Mouse (Mus musculus) T-helper 17 cell (primary cell): ENCODE results near the gene Dpf2.

Experiments used
- in situ Hi-C, 2 experiments: fragments of 300-600 bp; cut with MboI, MseI; formaldehyde crosslinking; loops; 1 replicate in 1 of 2; 2 replicates in 1 of 2; pipeline ENCODE4 v1.15.1; 2025; ENCODE audit warnings: high pct_unique_total_duplicates in 2 of 2

Gene Dpf2

DNA sequence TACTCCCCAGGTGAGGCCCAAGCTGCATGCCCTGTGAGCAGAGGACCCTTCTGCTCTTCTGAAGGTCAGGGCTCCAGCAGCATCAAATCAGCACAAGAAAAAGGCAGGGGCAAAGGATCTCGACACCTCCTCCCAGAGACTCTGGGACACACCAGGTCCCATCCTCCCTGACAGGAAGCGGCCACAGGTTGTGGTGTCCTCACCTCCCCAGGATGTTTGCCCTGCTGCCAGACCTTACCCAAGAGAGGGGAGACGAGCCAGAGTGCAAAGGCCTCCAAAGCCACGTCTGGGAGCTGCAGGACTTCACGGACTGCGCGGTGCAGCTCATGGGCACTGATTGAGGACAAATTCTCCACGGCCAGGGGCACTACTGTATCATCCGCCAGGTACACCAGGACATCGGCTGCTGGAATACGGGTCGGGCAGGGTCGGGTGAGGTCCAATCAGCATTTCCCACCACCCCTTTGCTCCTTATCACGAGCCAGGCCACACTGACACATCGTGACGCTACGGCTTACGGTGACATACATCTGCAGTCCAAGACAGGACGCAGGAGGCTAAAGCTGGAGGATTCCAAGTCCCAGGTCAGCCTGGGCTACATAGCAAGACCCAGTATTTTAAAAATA, 39.8 kb downstream of the Dpf2 start:
- in situ Hi-C loops = loop anchor here (10.0 to 25.0 kb wide), 2 partner anchors 88 to 1486 kb away; partner anchors contain the start of gene Kdm2a (in 1 of the 2)

DNA sequence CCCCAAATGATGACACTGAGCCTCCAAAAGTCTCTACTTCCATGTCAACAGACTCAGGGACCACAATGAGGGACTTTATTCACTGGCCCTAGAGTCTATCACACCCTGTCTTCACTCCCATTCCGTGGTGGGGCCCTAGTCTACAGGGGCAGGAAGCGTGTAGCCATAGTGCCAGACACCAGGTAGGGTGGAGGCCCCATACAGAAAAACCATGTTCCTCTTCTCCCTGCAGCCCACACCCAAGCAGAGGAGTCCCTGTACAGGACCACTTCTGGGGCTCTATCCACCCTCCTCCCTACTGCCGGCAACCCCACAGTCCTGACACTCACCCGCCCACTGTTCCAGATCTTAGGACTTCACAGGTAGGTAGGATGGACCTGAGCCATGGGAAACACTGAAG, 40.3 kb downstream of the Dpf2 start:
- in situ Hi-C loops = loop anchor here (10.0 to 25.0 kb wide), 2 partner anchors 88 to 1485 kb away; partner anchors contain the start of gene Kdm2a (in 1 of the 2)

DNA sequence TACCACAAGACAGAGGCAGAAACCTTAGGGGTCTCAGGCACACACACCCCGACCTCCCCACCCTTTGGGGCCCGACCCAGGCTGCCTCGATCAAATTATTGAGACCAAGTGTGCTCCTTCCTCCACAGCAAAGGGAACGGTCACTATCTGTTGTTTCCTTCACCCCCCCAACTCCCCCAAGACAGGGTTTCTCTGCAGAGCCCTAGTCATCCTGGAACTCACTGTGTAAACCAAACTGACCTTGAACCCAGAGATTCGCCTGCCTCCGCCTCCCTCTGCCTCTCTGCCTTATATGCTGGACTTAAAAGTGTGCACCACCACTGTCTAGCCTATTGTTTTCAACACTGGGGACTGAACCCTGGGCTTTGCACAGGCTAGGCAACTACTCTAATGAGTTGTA, 41.1 kb downstream of the Dpf2 start:
- in situ Hi-C loops = loop anchor here (10.0 to 25.0 kb wide), 2 partner anchors 87 to 1484 kb away; partner anchors contain the start of gene Kdm2a (in 1 of the 2)

DNA sequence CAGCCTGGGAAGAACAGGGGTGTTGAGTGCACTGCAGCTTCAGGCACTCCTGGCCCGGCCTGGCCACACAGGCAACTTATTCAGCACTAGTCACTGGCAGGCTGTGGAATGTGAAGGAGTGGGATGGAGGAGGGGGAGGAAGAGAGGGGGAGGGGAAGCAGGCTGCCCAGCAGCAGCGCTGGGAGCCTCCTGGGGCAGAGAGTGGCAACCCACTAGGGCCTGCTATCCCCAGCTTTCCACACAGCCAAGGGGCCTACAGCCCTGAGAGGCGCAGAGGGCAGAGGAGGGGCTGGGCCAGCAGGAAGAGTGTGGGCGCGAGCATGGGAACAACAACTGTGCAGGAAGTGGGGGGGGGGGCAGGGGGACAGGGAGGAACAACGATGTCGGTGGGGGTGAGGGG, 41.5 kb downstream of the Dpf2 start:
- in situ Hi-C loops = loop anchor here (10.0 to 25.0 kb wide), 2 partner anchors 86 to 1484 kb away; partner anchors contain the start of gene Kdm2a (in 1 of the 2)

DNA sequence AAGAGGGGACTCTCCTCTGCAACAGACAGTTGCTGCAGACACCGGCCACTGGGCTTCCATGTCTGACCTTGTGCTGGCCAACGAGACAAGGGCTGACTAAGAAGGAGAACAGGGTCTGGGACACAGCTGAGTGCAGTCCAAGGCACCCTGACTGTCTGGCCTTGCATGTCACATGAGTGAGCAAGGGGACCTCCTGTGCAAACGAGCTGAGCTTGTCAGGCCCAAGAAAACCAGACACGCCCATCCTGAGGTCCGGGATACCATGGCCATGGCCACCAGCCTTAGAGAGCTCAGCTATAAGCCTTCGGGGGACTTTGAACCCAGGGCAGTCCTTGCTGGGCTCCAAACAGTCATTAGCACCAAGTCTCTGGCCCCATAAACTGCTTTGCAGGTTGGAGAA, 44.7 kb downstream of the Dpf2 start:
- in situ Hi-C loops = loop anchor here in 1 of 2 experiments (25.0 kb wide), 1 partner anchor 1481 kb away; the partner anchor contains the start of gene Kdm2a

DNA sequence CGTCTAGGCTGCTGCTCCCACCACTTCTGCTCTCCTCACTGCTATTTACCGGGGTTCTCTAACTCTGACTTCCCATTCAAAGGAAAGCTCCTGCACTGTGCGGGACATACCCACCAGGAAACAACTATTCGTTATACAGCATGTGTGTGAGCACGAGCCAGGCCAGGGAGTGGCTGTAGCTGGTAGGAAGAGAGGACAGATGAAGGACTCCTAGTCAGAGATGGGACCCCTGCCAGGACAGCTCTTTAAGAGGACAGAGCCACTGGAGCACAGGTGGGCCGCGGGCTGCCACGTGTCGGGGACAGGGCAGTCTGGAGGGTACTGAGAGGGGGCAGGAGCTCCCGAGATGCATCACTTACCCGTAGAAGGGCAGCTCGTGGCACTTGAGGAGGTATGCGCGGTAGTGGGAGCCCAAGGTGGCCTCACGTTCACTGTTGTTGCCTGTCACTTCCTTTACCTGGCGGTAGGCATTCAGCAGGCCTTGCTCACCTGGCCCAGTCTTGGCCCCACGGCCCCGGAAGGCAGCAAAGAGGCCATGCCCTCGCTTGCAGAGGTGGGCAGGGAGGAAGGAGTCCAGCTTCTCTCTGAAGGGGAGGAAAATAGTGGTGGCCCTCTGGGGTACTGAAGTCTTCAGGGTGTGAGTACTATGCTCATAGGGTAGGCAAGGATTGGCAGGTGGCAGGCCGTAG, 48.0 kb downstream of the Dpf2 start:
- in situ Hi-C loops = loop anchor here in 1 of 2 experiments (25.0 kb wide), 1 partner anchor 1478 kb away; the partner anchor contains the start of gene Kdm2a

DNA sequence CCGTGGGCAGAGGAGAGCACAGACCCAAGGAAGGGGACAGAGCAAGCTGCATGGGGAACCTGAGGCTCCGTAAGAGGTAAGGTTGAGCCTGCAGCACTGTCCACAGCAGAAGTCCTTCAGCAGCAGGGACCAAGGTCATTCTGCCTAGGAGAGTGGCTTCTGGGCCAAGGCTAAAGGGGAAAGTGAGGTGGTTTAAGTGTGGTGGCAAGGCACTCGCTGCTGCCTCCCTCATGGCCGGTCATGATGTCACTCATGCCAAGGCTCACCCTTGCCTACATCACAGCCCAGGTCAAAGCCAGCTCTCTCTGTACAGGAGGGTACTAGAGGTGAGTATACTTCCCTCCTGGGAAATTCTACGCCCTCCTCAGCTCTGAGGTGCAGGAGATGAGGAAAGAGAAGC, 49.0 kb downstream of the Dpf2 start:
- in situ Hi-C loops = loop anchor here in 1 of 2 experiments (25.0 kb wide), 1 partner anchor 1476 kb away; the partner anchor contains the start of gene Kdm2a

DNA sequence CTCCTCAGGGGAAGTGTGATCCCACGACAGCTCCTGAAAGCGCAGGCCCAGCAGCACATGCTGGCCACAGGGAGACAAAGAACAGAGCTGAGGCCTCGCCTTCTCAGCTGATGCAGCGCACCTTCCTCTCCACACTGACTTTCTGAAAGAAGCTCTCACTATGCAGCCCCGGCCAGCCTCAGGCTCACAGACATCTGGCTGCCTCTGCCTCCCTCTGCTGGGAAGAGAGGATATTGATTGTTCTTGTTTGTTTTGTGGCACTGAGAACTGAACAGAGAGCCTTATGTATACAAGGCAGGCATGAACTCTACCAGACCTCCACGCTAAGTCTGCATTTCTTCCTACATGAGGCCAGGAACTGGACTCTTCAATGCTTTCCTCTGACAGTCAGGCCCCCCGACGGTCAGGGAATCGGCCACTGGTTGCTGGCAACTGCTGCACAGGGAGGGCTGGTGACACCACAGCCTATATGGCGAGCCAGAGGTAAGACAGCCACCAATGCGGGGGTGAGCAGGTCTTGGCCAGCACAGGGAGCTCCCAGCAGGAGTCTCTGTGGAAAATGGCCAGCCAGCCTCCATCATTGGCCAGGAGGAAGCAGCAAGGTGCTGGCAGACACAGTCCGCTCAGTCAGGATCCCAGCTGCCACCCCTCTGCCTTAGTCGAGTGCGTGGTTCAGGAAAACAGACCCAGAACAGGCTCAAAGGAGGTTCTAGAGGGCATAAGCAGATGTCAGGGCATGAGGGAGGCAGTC, 50.3 kb downstream of the Dpf2 start:
- in situ Hi-C loops = loop anchor here in 1 of 2 experiments (25.0 kb wide), 1 partner anchor 1475 kb away; the partner anchor contains the start of gene Kdm2a

DNA sequence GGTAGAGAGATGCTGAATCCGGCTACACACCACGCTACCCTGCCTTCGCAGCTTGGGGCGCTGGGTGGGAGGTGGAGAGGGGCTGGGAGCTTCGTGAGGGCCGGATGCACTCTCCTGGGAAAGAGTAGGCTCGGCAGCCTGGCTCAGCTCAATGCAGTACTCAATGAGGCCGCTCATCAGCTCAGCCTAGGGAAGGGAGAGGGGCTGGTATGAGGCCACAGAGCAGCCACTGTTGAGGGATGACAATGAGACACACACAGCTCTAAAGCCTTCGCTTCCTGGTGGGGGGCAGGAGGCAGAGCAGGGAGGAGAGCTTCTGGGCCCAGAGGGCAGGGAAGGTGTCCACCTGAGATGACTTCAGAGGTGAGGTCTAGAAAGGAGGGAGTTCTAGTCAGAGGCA, 56.2 kb downstream of the Dpf2 start:
- in situ Hi-C loops = loop anchor here in 1 of 2 experiments (25.0 kb wide), 1 partner anchor 1469 kb away; the partner anchor contains the start of gene Kdm2a

DNA sequence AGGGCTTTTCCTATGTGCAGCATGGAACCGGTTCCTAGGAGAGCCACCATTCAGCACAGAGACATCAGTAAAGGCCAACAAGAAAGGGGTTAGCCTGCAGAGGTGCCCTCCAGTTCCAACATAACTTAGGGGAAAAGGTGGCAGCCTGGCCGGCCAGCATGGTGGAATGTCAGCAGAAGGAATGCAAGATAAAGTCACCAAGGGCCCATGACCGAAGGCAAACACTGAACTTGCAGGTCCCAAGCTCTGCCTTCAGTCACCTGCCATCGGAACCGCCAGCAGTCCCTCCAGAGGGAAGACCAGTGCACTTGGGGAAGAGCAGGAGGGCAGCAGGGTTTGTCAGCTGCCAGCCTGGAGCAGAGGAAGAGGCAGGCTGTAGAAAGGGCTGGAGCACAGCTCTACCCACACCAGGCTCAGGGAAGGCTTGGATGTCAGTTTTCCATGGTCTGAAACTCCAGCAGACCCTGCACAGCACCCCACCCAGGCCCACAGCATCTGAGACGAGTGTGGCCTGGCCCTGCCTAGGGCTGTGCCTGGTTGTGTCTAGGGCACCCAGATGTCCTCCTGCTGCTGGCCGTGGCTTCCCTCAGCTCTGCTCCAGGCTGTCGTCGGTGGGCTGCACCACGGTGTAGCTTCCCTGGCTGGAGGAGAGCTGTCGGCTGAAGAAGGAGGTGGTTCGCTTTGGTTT, 60.6 kb downstream of the Dpf2 start:
- in situ Hi-C loops = loop anchor here in 1 of 2 experiments (5.0 to 25.0 kb wide), 2 partner anchors 35 to 1465 kb away; partner anchors contain the start of gene Kdm2a

DNA sequence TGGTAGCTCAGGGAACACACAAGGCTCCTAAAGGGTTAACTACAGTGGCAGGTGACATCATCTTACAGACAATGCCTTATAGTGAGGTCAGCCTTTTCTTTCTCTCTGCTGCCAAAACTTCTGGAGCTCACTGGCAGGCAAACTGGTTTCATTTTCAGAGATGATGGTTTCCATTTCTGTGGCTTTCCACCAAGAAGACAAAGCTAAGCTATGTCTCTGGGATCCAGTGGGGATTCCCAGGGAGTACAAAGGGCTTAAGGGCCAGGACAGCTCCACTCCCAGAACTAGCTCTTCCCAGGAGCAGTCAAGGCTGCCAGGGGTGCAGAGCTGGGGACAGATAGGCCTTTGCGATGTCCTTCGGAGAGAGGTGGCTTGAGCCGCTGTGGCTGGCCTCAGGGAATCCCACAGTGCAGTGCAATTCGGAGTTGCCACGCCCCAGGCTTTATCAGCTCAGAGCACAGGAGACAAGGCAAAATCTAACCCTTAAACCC, 61.3 kb downstream of the Dpf2 start:
- in situ Hi-C loops = loop anchor here in 1 of 2 experiments (5.0 to 25.0 kb wide), 2 partner anchors 36 to 1464 kb away; partner anchors contain the start of gene Kdm2a

DNA sequence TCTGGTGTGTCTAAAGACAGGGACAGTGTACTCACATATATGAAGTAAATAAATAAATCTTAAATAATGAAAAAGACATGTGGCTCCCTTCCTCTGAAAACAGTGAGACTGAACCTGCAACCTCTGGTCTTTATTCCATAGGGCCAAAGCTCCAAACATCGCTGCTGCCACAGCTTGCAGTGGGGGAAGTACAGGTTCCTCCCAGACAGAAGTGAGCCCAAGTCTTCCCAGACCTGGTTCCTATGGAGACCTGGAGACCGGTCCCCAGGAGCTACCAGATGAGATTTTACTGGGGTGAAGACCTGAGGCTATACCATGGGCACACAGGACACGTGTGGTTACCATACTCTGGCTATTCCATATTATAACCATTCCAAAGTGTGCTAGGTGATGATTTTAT, 62.0 kb downstream of the Dpf2 start:
- in situ Hi-C loops = loop anchor here in 1 of 2 experiments (5.0 to 25.0 kb wide), 2 partner anchors 36 to 1464 kb away; partner anchors contain the start of gene Kdm2a

DNA sequence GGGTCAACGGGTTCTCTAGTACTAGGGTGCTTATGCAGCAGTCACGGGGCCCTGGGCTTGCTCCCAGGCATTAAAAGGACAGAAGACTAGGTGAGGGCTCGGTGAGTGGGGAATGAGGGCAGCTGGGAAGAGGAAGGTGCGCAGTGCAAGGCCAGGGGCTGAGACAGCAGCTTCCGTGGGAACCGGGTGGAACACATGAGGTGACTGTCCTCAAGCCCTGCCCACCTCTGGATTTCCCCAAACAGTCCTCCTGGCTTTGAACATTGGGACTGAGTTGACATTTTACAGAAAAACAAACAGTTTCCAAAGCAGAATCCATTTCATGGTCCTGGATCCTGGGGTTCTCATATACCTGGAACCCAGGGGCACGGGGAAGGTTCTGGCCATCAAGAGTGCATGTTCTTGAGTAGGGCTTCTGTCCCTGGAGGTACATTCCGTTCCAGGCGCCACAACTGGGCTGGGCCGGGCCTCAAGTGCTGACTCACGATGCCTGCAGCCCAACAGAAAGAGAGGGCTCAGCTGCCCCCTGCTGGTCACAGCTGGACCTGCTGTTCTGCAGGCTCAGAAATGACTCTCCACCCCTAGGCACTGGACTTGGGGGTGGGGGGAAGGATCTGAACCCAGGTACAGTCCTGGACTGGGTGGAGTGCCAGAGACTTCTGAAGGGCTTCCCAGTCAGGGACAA, 62.8 kb downstream of the Dpf2 start:
- in situ Hi-C loops = loop anchor here (5.0 to 25.0 kb wide), 3 partner anchors 37 to 1463 kb away; partner anchors contain the start of gene Kdm2a (in 1 of the 2)

DNA sequence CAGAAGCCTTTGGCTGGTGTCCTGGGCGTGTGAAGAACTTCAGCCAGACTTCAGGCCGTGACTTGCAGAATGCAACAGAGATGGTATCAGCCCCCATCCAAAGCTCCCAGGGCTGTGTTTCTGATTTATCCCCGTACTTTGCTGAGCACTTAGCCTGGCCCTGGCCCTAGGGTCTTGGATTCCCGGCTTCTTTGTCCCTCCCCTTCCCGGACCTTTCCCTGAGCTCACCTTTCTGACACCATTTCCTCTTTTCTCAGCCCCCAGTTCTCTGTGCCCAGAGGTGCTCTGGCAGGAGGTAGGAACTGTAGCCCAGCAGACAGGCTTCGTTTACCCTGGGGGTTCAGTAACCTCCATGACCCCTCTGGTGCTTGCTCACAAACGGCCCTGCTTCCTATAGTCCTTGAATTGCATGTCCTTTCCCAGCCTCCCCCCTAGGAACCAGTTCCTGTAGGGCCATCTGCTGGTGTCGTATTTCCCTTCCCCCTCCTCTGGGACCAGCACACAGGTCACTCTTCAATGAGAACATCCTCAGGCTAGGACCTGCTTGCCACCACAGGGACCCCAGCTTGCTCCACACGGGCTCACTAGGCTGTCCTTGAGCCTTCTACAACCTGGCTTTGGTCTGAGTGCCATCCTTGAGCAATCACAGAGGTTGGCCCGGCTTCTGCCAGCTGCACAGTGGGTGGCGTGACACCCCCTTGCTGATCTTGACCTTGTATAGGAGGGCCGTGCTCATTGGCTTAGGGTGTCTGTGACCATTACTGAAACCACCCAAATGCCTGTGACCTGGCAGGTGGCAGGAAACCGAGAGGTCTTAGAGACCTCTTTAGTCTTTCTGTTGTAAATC, 63.8 kb downstream of the Dpf2 start:
- in situ Hi-C loops = loop anchor here (5.0 kb wide), 1 partner anchor 57 kb away; no protein-coding TSS in a partner anchor

DNA sequence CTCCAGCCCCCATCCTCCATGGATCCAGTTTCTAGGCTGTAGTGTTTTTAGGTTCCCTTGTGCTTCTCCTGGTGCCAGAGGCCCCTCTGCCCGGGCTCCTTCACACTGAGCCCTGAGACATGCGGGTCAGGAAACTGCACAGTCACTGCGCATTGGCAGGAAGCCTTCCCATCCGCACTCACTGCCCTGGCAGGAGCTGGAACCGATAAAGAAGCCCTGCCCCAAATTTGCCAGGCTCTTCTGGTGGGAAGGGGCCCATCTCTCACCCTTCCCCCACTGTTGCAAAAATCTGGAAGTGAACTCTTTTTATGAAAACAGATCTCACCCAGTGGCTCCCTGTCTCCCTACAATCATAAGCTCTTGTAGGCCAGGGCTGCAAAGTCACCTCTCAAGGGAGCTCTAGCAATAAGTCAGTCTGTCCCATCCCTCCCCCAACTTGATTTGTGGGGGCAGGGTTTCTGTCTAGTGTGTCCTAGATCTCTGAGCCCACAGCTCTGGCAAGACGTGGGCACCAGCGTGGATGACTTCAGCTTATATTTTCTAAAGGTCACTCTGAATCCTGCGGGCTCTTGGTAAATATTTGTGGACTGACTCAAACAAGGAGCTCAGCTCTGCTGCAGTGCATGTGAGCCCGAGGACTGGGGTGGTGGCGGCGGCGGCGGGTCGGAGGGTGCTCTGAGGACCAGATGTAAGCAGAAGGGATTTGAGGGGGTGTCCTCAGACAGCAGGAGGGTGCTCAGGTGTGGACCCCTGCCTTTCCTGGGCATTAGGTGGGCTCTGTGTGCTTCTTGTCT, 64.6 kb downstream of the Dpf2 start:
- in situ Hi-C loops = loop anchor here (5.0 kb wide), 1 partner anchor 56 kb away; no protein-coding TSS in a partner anchor

DNA sequence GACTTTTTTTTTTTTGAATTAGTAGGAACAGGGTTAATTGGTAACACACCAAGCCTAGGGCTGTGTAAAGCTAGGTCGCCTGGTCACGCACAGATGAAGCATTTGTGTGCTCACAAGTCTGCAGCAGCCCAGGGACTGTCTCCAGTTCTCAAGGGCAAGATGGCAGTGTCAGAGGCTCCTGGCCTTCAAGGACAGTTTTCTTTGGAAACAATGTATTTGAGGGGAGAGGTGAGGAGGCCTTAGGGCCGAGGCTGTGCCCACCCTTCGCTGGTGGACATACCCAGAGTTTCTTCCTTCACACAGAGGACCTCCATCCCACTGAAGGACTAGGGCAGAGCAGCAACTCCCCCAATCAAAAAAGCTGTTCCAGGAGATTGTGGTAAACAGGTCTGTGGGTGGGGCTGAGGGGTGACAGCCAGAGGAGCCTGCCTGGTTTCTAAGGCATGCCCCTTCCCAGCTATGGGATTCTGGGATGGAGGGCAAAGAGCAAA, 65.5 kb downstream of the Dpf2 start:
- in situ Hi-C loops = loop anchor here (5.0 kb wide), 1 partner anchor 55 kb away; no protein-coding TSS in a partner anchor

DNA sequence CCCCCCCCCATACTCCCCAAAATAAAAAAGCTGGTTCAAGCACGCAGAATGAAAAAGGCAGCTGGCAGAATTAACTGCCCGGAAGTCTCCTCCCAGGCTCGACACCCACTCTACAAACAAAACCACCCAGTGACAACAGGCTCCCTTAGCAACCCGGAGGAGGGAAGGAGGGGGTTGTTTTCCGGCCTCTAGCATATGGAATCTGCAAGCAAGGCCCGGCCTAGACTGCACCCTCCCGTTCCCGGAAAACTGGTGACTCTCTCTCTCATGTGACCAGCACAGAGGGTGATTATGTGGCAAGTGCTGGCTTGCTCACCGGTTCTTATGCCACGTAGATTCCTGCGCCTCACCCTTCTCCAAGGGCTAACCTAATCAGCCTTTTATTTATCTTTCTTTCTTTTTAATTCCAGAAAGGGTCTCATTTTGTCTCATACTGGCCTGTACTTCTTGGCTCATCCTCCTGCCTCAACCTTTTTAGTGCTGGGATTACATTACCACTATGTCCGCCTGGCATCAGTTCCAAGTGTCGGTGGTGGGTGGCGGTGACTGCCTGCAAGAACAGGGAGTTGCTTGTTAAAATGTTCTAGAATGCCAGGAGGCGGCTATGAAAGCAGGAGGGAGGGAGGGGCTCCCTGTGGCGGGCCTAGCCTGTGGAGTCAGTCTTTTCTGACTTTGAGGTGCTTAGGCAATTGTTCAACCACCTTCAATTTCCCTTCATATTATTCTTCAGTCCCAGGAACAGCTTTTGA, 66.1 kb downstream of the Dpf2 start:
- in situ Hi-C loops = loop anchor here (5.0 kb wide), 1 partner anchor 54 kb away; no protein-coding TSS in a partner anchor
